Mouse (Mus musculus) kidney, adult 2 months (tissue): Measurements from ENCODE around the gene Srebf2.

Source experiments
- CTCF ChIP-seq: fragments of 200-500 bp; conservative IDR thresholded peaks from 2 replicates; pipeline ENCODE4 v1.5.1; 2011; ENCODE audit warnings: low read depth, mild to moderate bottlenecking, control low read depth, low read length, moderate library complexity, mixed read lengths; ENCODE audit not compliant: insufficient read depth, insufficient read length
- POLR2A ChIP-seq: fragments of 200-500 bp; IDR thresholded peaks from one replicate; pipeline ENCODE4 v1.6.1; 2011; ENCODE audit warnings: low read depth, low read length, control low read depth

GRCm38 (mm10) chr15:82244115-82244804 lies 97.3 kb downstream of the Srebf2 start, which contains the start of gene Cenpm:
- TF ChIP-seq POLR2A, result no peak
- no peak for TF ChIP-seq CTCF
